Mouse (Mus musculus): ENCODE data around the gene Hsd17b12. TPM values are rescaled to one million over a fixed set of nuclear protein-coding genes. Genes with fewer than 3 reads are reported as not detected.
A peak's percentile ranks its signal among the peaks of the same experiment; 100 is the strongest.

The Hsd17b12 gene
- 48.3 and 65.4 TPM in 2 replicates for polyA plus RNA-seq (2012; rRNA removed)

- DNase-seq (ENCODE audit: low read depth) = peak; percentile 97
These were observed at the start of gene Hsd17b12 for GRCm38 (mm10) chr2:94157592-94158519. Gene Hsd17b12, minus strand, starts transcription at chr2:94157964.

- no peak for DNase-seq (ENCODE audit: low read depth)
These were observed 27.1 kb upstream of the Hsd17b12 start for GRCm38 (mm10) chr2:94184906-94185305.

- no peak for DNase-seq (ENCODE audit: low read depth)
These were observed 26.4 kb upstream of the Hsd17b12 start for GRCm38 (mm10) chr2:94184142-94184541.

GRCm38 (mm10) chr2:94179030-94179407, 21.3 kb upstream of the Hsd17b12 start:
- no peak for DNase-seq (ENCODE audit: low read depth)

- DNase-seq (ENCODE audit: low read depth) = no peak
These were observed 20.7 kb upstream of the Hsd17b12 start for GRCm38 (mm10) chr2:94178321-94179029.

- no peak for DNase-seq (ENCODE audit: low read depth)
These were observed 19.5 kb upstream of the Hsd17b12 start for GRCm38 (mm10) chr2:94177294-94177693.

- DNase-seq (ENCODE audit: low read depth) = no peak
These were observed 18.6 kb upstream of the Hsd17b12 start for GRCm38 (mm10) chr2:94176381-94176780.

- no peak for DNase-seq (ENCODE audit: low read depth)
These were observed 15.8 kb upstream of the Hsd17b12 start for GRCm38 (mm10) chr2:94173549-94173948.

- peak; percentile 92 for DNase-seq (ENCODE audit: low read depth)
These were observed 5.4 kb upstream of the Hsd17b12 start for GRCm38 (mm10) chr2:94163207-94163606.

- no peak for DNase-seq (ENCODE audit: low read depth)
These were observed 4.4 kb upstream of the Hsd17b12 start for GRCm38 (mm10) chr2:94162141-94162540.

GRCm38 (mm10) chr2:94158520-94158884, 738 bp upstream of the Hsd17b12 start:
- DNase-seq (ENCODE audit: low read depth) = no peak

- DNase-seq (ENCODE audit: low read depth) = no peak
These were observed 713 bp downstream of the Hsd17b12 start for GRCm38 (mm10) chr2:94157051-94157450.

GRCm38 (mm10) chr2:94145146-94145542, 12.6 kb downstream of the Hsd17b12 start:
- DNase-seq (ENCODE audit: low read depth) = no peak

- no peak for DNase-seq (ENCODE audit: low read depth)
These were observed 13.1 kb downstream of the Hsd17b12 start for GRCm38 (mm10) chr2:94144520-94145145.

- DNase-seq (ENCODE audit: low read depth) = no peak
These were observed 16.5 kb downstream of the Hsd17b12 start for GRCm38 (mm10) chr2:94141293-94141692.

GRCm38 (mm10) chr2:94138469-94139390, 19.0 kb downstream of the Hsd17b12 start:
- no peak for DNase-seq (ENCODE audit: low read depth)

GRCm38 (mm10) chr2:94136837-94137236, 20.9 kb downstream of the Hsd17b12 start:
- DNase-seq (ENCODE audit: low read depth) = no peak

- DNase-seq (ENCODE audit: low read depth) = no peak
These were observed 29.3 kb downstream of the Hsd17b12 start for GRCm38 (mm10) chr2:94128496-94128895.

GRCm38 (mm10) chr2:94122182-94123041, 35.4 kb downstream of the Hsd17b12 start:
- no peak for DNase-seq (ENCODE audit: low read depth)

- no peak for DNase-seq (ENCODE audit: low read depth)
These were observed 54.0 kb downstream of the Hsd17b12 start for GRCm38 (mm10) chr2:94103758-94104157.
